Mouse (Mus musculus) spleen, postnatal 4 days (tissue): ENCODE results near the gene Camk2b.
"Not testable (repeated sequence)": the region's sequence is repeated elsewhere in the genome, so short reads cannot be mapped to it uniquely, and the experiment has no call there.

Source experiments
- DNase-seq, 2 experiments: peaks; one replicate each; pipeline ENCODE4 v3.0.0; 2022; ENCODE audit warnings: low spot score in 2 of 2

Gene Camk2b

GRCm38 (mm10) chr11:6066176-6066575, at the start of gene Camk2b:
TSS of gene Camk2b (minus strand) at chr11:6066362.
- DNase-seq: no peak

- DNase-seq: no peak
These were observed 45.7 kb upstream of the Camk2b start for GRCm38 (mm10) chr11:6111734-6112484.

GRCm38 (mm10) chr11:6109990-6110389, 43.8 kb upstream of the Camk2b start:
- DNase-seq: no peak

GRCm38 (mm10) chr11:6108296-6108695, 42.1 kb upstream of the Camk2b start:
- no peak for DNase-seq

GRCm38 (mm10) chr11:6107722-6108121, 41.6 kb upstream of the Camk2b start:
- no peak for DNase-seq

- no peak for DNase-seq
These were observed 38.6 kb upstream of the Camk2b start for GRCm38 (mm10) chr11:6104734-6105133.

- not testable (repeated sequence) for DNase-seq
These were observed 30.5 kb upstream of the Camk2b start for GRCm38 (mm10) chr11:6096637-6097036.

GRCm38 (mm10) chr11:6086991-6087390, 20.8 kb upstream of the Camk2b start:
- DNase-seq: no peak

GRCm38 (mm10) chr11:6078737-6079136, 12.6 kb upstream of the Camk2b start:
- DNase-seq: no peak

- no peak for DNase-seq
These were observed 9.5 kb upstream of the Camk2b start for GRCm38 (mm10) chr11:6075618-6076066.

GRCm38 (mm10) chr11:6068181-6068957, 2.2 kb upstream of the Camk2b start:
- no peak for DNase-seq

GRCm38 (mm10) chr11:6067160-6067559, 998 bp upstream of the Camk2b start:
- DNase-seq: no peak

GRCm38 (mm10) chr11:6065551-6066121, 526 bp downstream of the Camk2b start:
- no peak for DNase-seq

- DNase-seq: no peak
These were observed 1.1 kb downstream of the Camk2b start for GRCm38 (mm10) chr11:6065046-6065521.

GRCm38 (mm10) chr11:6064215-6065045, 1.7 kb downstream of the Camk2b start:
- no peak for DNase-seq

GRCm38 (mm10) chr11:6063501-6064214, 2.5 kb downstream of the Camk2b start:
- no peak for DNase-seq

- no peak for DNase-seq
These were observed 3.1 kb downstream of the Camk2b start for GRCm38 (mm10) chr11:6063065-6063464.

- DNase-seq: no peak
These were observed 3.8 kb downstream of the Camk2b start for GRCm38 (mm10) chr11:6062329-6062728.

GRCm38 (mm10) chr11:6061891-6062290, 4.3 kb downstream of the Camk2b start:
- DNase-seq: no peak

GRCm38 (mm10) chr11:6059162-6059561, 7.0 kb downstream of the Camk2b start:
- DNase-seq: no peak

GRCm38 (mm10) chr11:6053386-6053785, 12.8 kb downstream of the Camk2b start:
- DNase-seq: no peak
